Mouse (Mus musculus): ENCODE measurements around the gene Plcxd1. TPM values are rescaled to one million over a fixed set of nuclear protein-coding genes. Genes with fewer than 3 reads are reported as not detected.

Gene Plcxd1
- polyA plus RNA-seq, 2 experiments = 0.89 to 1.0 TPM

GRCm38 (mm10) chr5:110136087-110136464, 36.3 kb downstream of the Plcxd1 start:
- Histone ChIP-seq H3K27me3 (ENCODE audit: control insufficient read depth, insufficient read depth, low read length) (no peaks in the 10 kb centered on the region), H3K4me1 (ENCODE audit: control insufficient read depth, insufficient read depth, low read length) (0 out of 2 replicates have a peak, but pooled peaks cover 2% of the 10 kb centered on the region), H3K4me2 (replicated peaks; ENCODE audit: low read depth, low read length, severe bottlenecking) (peak overlapping the region; percentile 81), H3K9me3 (ENCODE audit: control insufficient read depth, low read length) (peaks cover 10% of the 10 kb centered on the region), H3K27ac (replicated peaks; ENCODE audit: low read depth, low read length) (no peak overlapping the region; the same call in 1 of the 2 replicates), H3K4me3 (replicated peaks; ENCODE audit: low read length) (peak overlapping the region; percentile 80), H3K9ac (ENCODE audit: low read depth, low read length, severe bottlenecking) (peak overlapping the region; percentile 67), H3K36me3 (ENCODE audit: control insufficient read depth, insufficient read depth, low read length) (peaks cover 17% of the 10 kb centered on the region)
- no peak; the same call in 1 of the 2 replicates for ATAC-seq (ENCODE audit: low FRiP score, low read depth)
- 4% methylated on average over 18 of the region's 18 CpGs for WGBS
- DNase-seq (ENCODE audit: low spot score) = no peak
- TF ChIP-seq POLR2A (IDR thresholded peaks at IDR 0.05; ENCODE audit: borderline replicate concordance, extremely low read depth, insufficient read depth, insufficient read length) = no peak

DNA sequence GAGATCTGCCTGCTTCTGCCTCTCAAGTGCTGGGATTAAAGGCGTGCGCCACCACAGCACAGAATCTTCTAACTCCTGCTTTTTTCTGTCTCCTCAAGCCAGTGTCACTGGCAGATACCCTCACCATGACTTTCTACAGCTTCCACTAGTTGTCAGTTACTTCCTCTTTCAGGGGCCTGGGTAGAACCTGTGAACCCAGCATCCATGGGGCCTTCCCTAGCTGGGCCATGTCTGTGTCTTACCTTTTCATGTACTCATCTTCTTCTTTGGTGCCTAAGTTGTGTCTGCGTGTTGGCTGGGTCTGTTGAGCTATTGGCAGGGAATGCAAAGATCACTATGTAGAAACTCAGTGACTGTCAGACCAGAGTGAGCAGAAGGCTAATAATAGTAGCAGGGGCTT, 38.0 kb downstream of the Plcxd1 start:
- Histone ChIP-seq H3K4me2 (replicated peaks; ENCODE audit: low read depth, low read length, severe bottlenecking) (no peak overlapping the region), H3K9ac (ENCODE audit: low read depth, low read length, severe bottlenecking) (no peak overlapping the region), H3K4me1 (ENCODE audit: control insufficient read depth, insufficient read depth, low read length) (0 out of 2 replicates have a peak, but pooled peaks cover 2% of the 10 kb centered on the region), H3K27ac (replicated peaks; ENCODE audit: low read depth, low read length) (no peak overlapping the region), H3K9me3 (ENCODE audit: control insufficient read depth, low read length) (peaks cover 10% of the 10 kb centered on the region), H3K4me3 (replicated peaks; ENCODE audit: low read length) (no peak overlapping the region), H3K27me3 (ENCODE audit: control insufficient read depth, insufficient read depth, low read length) (no peaks in the 10 kb centered on the region), H3K36me3 (ENCODE audit: control insufficient read depth, insufficient read depth, low read length) (peaks cover 25% of the 10 kb centered on the region)
- DNase-seq (ENCODE audit: low spot score) = no peak
- 97% methylated on average over 3 of the region's 3 CpGs for WGBS
- no peak for TF ChIP-seq POLR2A (IDR thresholded peaks at IDR 0.05; ENCODE audit: borderline replicate concordance, extremely low read depth, insufficient read depth, insufficient read length)
- no peak for ATAC-seq (ENCODE audit: low FRiP score, low read depth)

DNA sequence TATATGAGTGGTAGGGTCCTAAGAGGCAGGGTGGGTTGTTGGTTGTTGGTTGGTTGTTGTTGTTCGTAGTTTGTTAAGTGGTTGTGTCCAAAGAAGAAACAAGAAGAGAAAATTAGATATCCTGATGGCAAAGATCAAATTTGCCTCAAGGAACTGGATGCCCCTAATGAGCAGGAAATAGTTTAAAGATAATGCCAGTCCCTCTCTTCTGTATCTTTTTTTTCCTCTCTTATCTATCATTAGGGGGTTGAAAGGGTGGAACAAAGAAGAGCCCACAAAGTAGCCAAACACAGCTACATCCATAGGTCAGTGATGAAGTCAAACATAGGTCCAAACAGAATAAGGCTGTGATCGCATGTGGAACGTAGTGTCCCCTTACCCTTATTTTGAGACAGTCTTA, 39.6 kb downstream of the Plcxd1 start:
- H3K27me3 ChIP-seq (ENCODE audit: control insufficient read depth, insufficient read depth, low read length) = no peaks in the 10 kb centered on the region
- 0 out of 2 replicates have a peak, but pooled peaks cover 2% of the 10 kb centered on the region for H3K4me1 ChIP-seq (ENCODE audit: control insufficient read depth, insufficient read depth, low read length)
- no peak overlapping the region for H3K9ac ChIP-seq (ENCODE audit: low read depth, low read length, severe bottlenecking)
- no peak overlapping the region for H3K27ac ChIP-seq (replicated peaks; ENCODE audit: low read depth, low read length)
- H3K9me3 ChIP-seq (ENCODE audit: control insufficient read depth, low read length) = peaks cover 5% of the 10 kb centered on the region; the same call in 1 of the 2 replicates
- H3K4me3 ChIP-seq (replicated peaks; ENCODE audit: low read length) = no peak overlapping the region
- H3K4me2 ChIP-seq (replicated peaks; ENCODE audit: low read depth, low read length, severe bottlenecking) = no peak overlapping the region
- peaks cover 38% of the 10 kb centered on the region for H3K36me3 ChIP-seq (ENCODE audit: control insufficient read depth, insufficient read depth, low read length)
- ATAC-seq (ENCODE audit: low FRiP score, low read depth) = no peak
- DNase-seq (ENCODE audit: low spot score) = no peak
- TF ChIP-seq POLR2A (IDR thresholded peaks at IDR 0.05; ENCODE audit: borderline replicate concordance, extremely low read depth, insufficient read depth, insufficient read length) = no peak
- 93% methylated on average over 3 of the region's 3 CpGs for WGBS

- Histone ChIP-seq H3K9me3 (ENCODE audit: control insufficient read depth, low read length) (no peaks in the 10 kb centered on the region), H3K4me3 (replicated peaks; ENCODE audit: low read length) (no peak overlapping the region), H3K4me1 (ENCODE audit: control insufficient read depth, insufficient read depth, low read length) (0 out of 2 replicates have a peak, but pooled peaks cover 2% of the 10 kb centered on the region), H3K4me2 (replicated peaks; ENCODE audit: low read depth, low read length, severe bottlenecking) (no peak overlapping the region), H3K36me3 (ENCODE audit: control insufficient read depth, insufficient read depth, low read length) (peaks cover 49% of the 10 kb centered on the region), H3K27ac (replicated peaks; ENCODE audit: low read depth, low read length) (no peak overlapping the region), H3K9ac (ENCODE audit: low read depth, low read length, severe bottlenecking) (no peak overlapping the region), H3K27me3 (ENCODE audit: control insufficient read depth, insufficient read depth, low read length) (no peaks in the 10 kb centered on the region)
- TF ChIP-seq POLR2A (IDR thresholded peaks at IDR 0.05; ENCODE audit: borderline replicate concordance, extremely low read depth, insufficient read depth, insufficient read length) = no peak
- 94% methylated on average over 7 of the region's 7 CpGs for WGBS
- DNase-seq (ENCODE audit: low spot score) (no peak), ATAC-seq (ENCODE audit: low FRiP score, low read depth) (no peak)
Measured at GRCm38 (mm10) chr5:110140424-110140823, 40.7 kb downstream of the Plcxd1 start.

DNA sequence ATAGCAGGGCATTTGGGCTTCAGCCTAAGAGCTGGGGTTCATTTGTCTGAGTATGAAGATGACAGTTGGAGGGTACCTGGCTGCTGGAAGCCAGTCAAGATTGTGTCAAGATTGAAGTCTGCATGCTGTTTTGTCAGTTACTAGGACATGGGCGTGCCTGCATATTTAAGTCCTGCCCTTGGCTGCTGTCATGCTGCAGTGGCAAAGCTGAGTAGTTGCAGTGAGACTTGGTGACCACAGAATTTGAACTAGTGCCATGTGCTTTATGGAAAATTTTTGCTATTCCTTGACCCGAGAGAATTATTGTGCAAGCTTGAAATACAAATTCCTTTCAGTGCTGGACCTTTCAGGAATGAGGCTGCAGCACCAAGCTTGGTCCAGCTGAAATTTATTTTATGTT, 42.5 kb downstream of the Plcxd1 start:
- H3K36me3 ChIP-seq (ENCODE audit: control insufficient read depth, insufficient read depth, low read length) = peaks cover 64% of the 10 kb centered on the region
- no peaks in the 10 kb centered on the region for H3K4me1 ChIP-seq (ENCODE audit: control insufficient read depth, insufficient read depth, low read length)
- ATAC-seq (ENCODE audit: low FRiP score, low read depth) (no peak), DNase-seq (ENCODE audit: low spot score) (no peak)
- H3K27ac ChIP-seq (replicated peaks; ENCODE audit: low read depth, low read length) = no peak overlapping the region
- TF ChIP-seq POLR2A (IDR thresholded peaks at IDR 0.05; ENCODE audit: borderline replicate concordance, extremely low read depth, insufficient read depth, insufficient read length) = no peak
- H3K4me2 ChIP-seq (replicated peaks; ENCODE audit: low read depth, low read length, severe bottlenecking) = no peak overlapping the region
- H3K9me3 ChIP-seq (ENCODE audit: control insufficient read depth, low read length) = no peaks in the 10 kb centered on the region
- H3K27me3 ChIP-seq (ENCODE audit: control insufficient read depth, insufficient read depth, low read length) = no peaks in the 10 kb centered on the region
- no peak overlapping the region for H3K4me3 ChIP-seq (replicated peaks; ENCODE audit: low read length)
- WGBS = 96% methylated on average over 2 of the region's 2 CpGs
- H3K9ac ChIP-seq (ENCODE audit: low read depth, low read length, severe bottlenecking) = no peak overlapping the region

DNA sequence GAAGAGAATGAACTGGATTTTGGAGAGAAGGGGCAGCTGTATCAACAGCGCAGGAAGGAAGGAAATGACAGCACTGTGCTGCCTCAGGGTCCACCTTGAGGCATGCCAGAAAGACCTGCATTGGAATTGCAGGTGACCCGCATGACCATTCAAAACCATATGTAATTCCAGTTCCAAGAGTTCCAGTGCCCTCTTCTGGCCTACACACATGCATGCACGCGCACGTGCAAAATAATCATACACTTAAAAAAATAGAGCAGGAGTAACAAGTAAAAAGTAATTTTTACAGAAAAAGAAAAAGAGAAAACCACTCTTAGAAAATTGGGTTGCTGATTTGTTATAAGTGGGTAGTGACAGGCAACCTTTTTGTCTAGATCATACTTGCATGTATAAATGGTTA, 43.2 kb downstream of the Plcxd1 start:
- ATAC-seq (ENCODE audit: low FRiP score, low read depth) = no peak
- no peak for DNase-seq (ENCODE audit: low spot score)
- H3K27me3 ChIP-seq (ENCODE audit: control insufficient read depth, insufficient read depth, low read length) = no peaks in the 10 kb centered on the region
- no peak overlapping the region for H3K9ac ChIP-seq (ENCODE audit: low read depth, low read length, severe bottlenecking)
- no peak overlapping the region for H3K4me3 ChIP-seq (replicated peaks; ENCODE audit: low read length)
- no peaks in the 10 kb centered on the region for H3K9me3 ChIP-seq (ENCODE audit: control insufficient read depth, low read length)
- no peak overlapping the region for H3K27ac ChIP-seq (replicated peaks; ENCODE audit: low read depth, low read length)
- H3K4me2 ChIP-seq (replicated peaks; ENCODE audit: low read depth, low read length, severe bottlenecking) = no peak overlapping the region
- no peaks in the 10 kb centered on the region for H3K4me1 ChIP-seq (ENCODE audit: control insufficient read depth, insufficient read depth, low read length)
- H3K36me3 ChIP-seq (ENCODE audit: control insufficient read depth, insufficient read depth, low read length) = peaks cover 66% of the 10 kb centered on the region
- WGBS = 87% methylated on average over 5 of the region's 5 CpGs
- TF ChIP-seq POLR2A (IDR thresholded peaks at IDR 0.05; ENCODE audit: borderline replicate concordance, extremely low read depth, insufficient read depth, insufficient read length) = no peak

Other genes starting within 250 kb of the Plcxd1 start
- 0.08 and 0.18 TPM in 2 replicates for gene Gm15446, start 176.6 kb upstream of the Plcxd1 start, polyA plus RNA-seq (2012; rRNA removed)
- gene Gm15446, start 176.6 kb upstream of the Plcxd1 start, polyA plus RNA-seq (2014; fragmentation: Nextera tagmentation; extraction: Ambion mirVana) = 1.2 TPM in 2 replicates
- gene Zfp932, start 103.4 kb upstream of the Plcxd1 start, polyA plus RNA-seq (2012; rRNA removed) = 19.6 and 25.7 TPM in 2 replicates
- gene Zfp932, start 103.4 kb upstream of the Plcxd1 start, polyA plus RNA-seq (2014; fragmentation: Nextera tagmentation; extraction: Ambion mirVana) = 22.1 and 24.4 TPM in 2 replicates
- 0.93 and 1.1 TPM in 2 replicates for gene Gm17655, start 27.5 kb upstream of the Plcxd1 start, polyA plus RNA-seq (2012; rRNA removed)
- gene Gm17655, start 27.5 kb upstream of the Plcxd1 start, polyA plus RNA-seq (2014; fragmentation: Nextera tagmentation; extraction: Ambion mirVana) = 3.1 and 3.7 TPM in 2 replicates
- gene Gm35315, start 5.5 kb upstream of the Plcxd1 start, polyA plus RNA-seq (2012; rRNA removed) = 0.59 and 0.74 TPM in 2 replicates
- 0.59 and 1.3 TPM in 2 replicates for gene Gm35315, start 5.5 kb upstream of the Plcxd1 start, polyA plus RNA-seq (2014; fragmentation: Nextera tagmentation; extraction: Ambion mirVana)
- gene Gtpbp6, start 8.2 kb downstream of the Plcxd1 start, polyA plus RNA-seq (2012; rRNA removed) = 152 and 173 TPM in 2 replicates
- gene Gtpbp6, start 8.2 kb downstream of the Plcxd1 start, polyA plus RNA-seq (2014; fragmentation: Nextera tagmentation; extraction: Ambion mirVana) = 30.2 and 32.9 TPM in 2 replicates
- 2.4 and 3.0 TPM in 2 replicates for gene Zfp605, start 10.1 kb downstream of the Plcxd1 start, polyA plus RNA-seq (2012; rRNA removed)
- gene Zfp605, start 10.1 kb downstream of the Plcxd1 start, polyA plus RNA-seq (2014; fragmentation: Nextera tagmentation; extraction: Ambion mirVana) = 3.4 and 5.7 TPM in 2 replicates
- gene Chfr, start 35.9 kb downstream of the Plcxd1 start, polyA plus RNA-seq (2012; rRNA removed) = 51.7 and 55.7 TPM in 2 replicates
- 33.8 and 38.8 TPM in 2 replicates for gene Chfr, start 35.9 kb downstream of the Plcxd1 start, polyA plus RNA-seq (2014; fragmentation: Nextera tagmentation; extraction: Ambion mirVana)
- 16.8 and 20.4 TPM in 2 replicates for gene Golga3, start 76.7 kb downstream of the Plcxd1 start, polyA plus RNA-seq (2012; rRNA removed)
- gene Golga3, start 76.7 kb downstream of the Plcxd1 start, polyA plus RNA-seq (2014; fragmentation: Nextera tagmentation; extraction: Ambion mirVana) = 29.7 and 30.8 TPM in 2 replicates
- gene Ankle2, start 131.0 kb downstream of the Plcxd1 start, polyA plus RNA-seq (2012; rRNA removed) = 17.6 and 20.5 TPM in 2 replicates
- 31.8 and 35.3 TPM in 2 replicates for gene Ankle2, start 131.0 kb downstream of the Plcxd1 start, polyA plus RNA-seq (2014; fragmentation: Nextera tagmentation; extraction: Ambion mirVana)
- 41.0 and 44.4 TPM in 2 replicates for gene Pgam5, start 169.9 kb downstream of the Plcxd1 start, polyA plus RNA-seq (2012; rRNA removed)
- gene Pgam5, start 169.9 kb downstream of the Plcxd1 start, polyA plus RNA-seq (2014; fragmentation: Nextera tagmentation; extraction: Ambion mirVana) = 70.2 and 74.7 TPM in 2 replicates
- gene Pxmp2, start 186.2 kb downstream of the Plcxd1 start, polyA plus RNA-seq (2012; rRNA removed) = 3.2 and 3.8 TPM in 2 replicates
- gene Pxmp2, start 186.2 kb downstream of the Plcxd1 start, polyA plus RNA-seq (2014; fragmentation: Nextera tagmentation; extraction: Ambion mirVana) = 4.7 and 6.4 TPM in 2 replicates
- 34.1 and 36.6 TPM in 2 replicates for gene Pole, start 186.3 kb downstream of the Plcxd1 start, polyA plus RNA-seq (2012; rRNA removed)
- 24.3 and 27.3 TPM in 2 replicates for gene Pole, start 186.3 kb downstream of the Plcxd1 start, polyA plus RNA-seq (2014; fragmentation: Nextera tagmentation; extraction: Ambion mirVana)
- gene P2rx2, start 243.2 kb downstream of the Plcxd1 start, polyA plus RNA-seq (2012; rRNA removed) = 3.0 and 3.1 TPM in 2 replicates
- 1.4 and 2.2 TPM in 2 replicates for gene P2rx2, start 243.2 kb downstream of the Plcxd1 start, polyA plus RNA-seq (2014; fragmentation: Nextera tagmentation; extraction: Ambion mirVana)
- not detected in 2 replicates for gene Lrcol1, start 244.8 kb downstream of the Plcxd1 start, polyA plus RNA-seq (2012; rRNA removed)
- not detected in 2 replicates for gene Lrcol1, start 244.8 kb downstream of the Plcxd1 start, polyA plus RNA-seq (2014; fragmentation: Nextera tagmentation; extraction: Ambion mirVana)

Measured in limb, embryonic 14.5 days (tissue).